Mouse (Mus musculus) heart, embryonic 14.5 days (tissue): Measurements from ENCODE around the gene Myl6. TPM values are rescaled to one million over a fixed set of nuclear protein-coding genes. Genes with fewer than 3 reads are reported as not detected.
"Not testable (repeated sequence)": the region's sequence is repeated elsewhere in the genome, so short reads cannot be mapped to it uniquely, and the experiment has no call there.

Experiments used
- ATAC-seq: fragments of 200-750 bp; cut with Nextera tagmentation; 2 replicates; pipeline ENCODE4 v1.8.0; 2017; ENCODE audit warnings: low read depth, moderate TSS enrichment; ENCODE audit not compliant: insufficient number of reproducible peaks, insufficient read depth, low FRiP score
- H3K27ac ChIP-seq, 2 experiments: fragments of 200-500 bp in 1 of 2; fragments of 300-500 bp in 1 of 2; sonication (generic) in 1 of 2; replicated peaks in 1 of 2; 2 replicates each; pipeline ENCODE4 v1.5.1; 2012 to 2014; ENCODE audit warnings: low read depth in 2 of 2, low read length in 2 of 2, control low read depth in 1 of 2, mild to moderate bottlenecking in 1 of 2, mixed read lengths in 1 of 2; ENCODE audit not compliant: control insufficient read depth in 1 of 2, insufficient read depth in 1 of 2
- H3K27me3 ChIP-seq: fragments of 300-500 bp; sonication (generic); 2 replicates; pipeline ENCODE4 v1.6.1; 2014; ENCODE audit warnings: mild to moderate bottlenecking, low read length, control low read depth; ENCODE audit not compliant: control insufficient read depth, insufficient read depth
- H3K36me3 ChIP-seq: fragments of 300-500 bp; sonication (generic); 2 replicates; pipeline ENCODE4 v1.6.1; 2014; ENCODE audit warnings: mild to moderate bottlenecking, control low read depth, low read length, mixed read lengths; ENCODE audit not compliant: control insufficient read depth, insufficient read depth
- H3K4me1 ChIP-seq, 2 experiments: fragments of 200-500 bp in 1 of 2; fragments of 300-500 bp in 1 of 2; sonication (generic) in 1 of 2; 2 replicates each; pipeline ENCODE4 v1.6.1; 2012 to 2014; ENCODE audit warnings: low read length in 2 of 2, control low read depth in 1 of 2, mixed read lengths in 1 of 2; ENCODE audit not compliant: control insufficient read depth in 2 of 2, insufficient read depth in 2 of 2
- H3K4me2 ChIP-seq: fragments of 300-500 bp; sonication (generic); 2 replicates; pipeline ENCODE4 v1.6.1; 2014; ENCODE audit warnings: mild to moderate bottlenecking, low read length
- H3K4me3 ChIP-seq, 2 experiments: fragments of 200-500 bp in 1 of 2; fragments of 300-500 bp in 1 of 2; sonication (generic) in 1 of 2; 2 replicates each; pipeline ENCODE4 v1.5.1; 2012 to 2014; ENCODE audit warnings: low read length in 2 of 2, mild to moderate bottlenecking in 2 of 2, control low read depth in 1 of 2, low read depth in 1 of 2, moderate library complexity in 1 of 2; ENCODE audit not compliant: control insufficient read depth in 1 of 2, insufficient read depth in 1 of 2
- H3K9ac ChIP-seq: fragments of 300-500 bp; sonication (generic); 2 replicates; pipeline ENCODE4 v1.6.1; 2014; ENCODE audit warnings: mild to moderate bottlenecking, low read length
- H3K9me3 ChIP-seq: fragments of 300-500 bp; sonication (generic); 2 replicates; pipeline ENCODE4 v1.6.1; 2016; ENCODE audit warnings: low read length, control low read depth; ENCODE audit not compliant: control insufficient read depth
- WGBS: fragments of 180-500 bp; shearing (Covaris S2); extraction: QIAGEN DNeasy Blood & Tissue Kit; methylation state at CpG from one replicate; pipeline ENCODE4 v1.1.7; 2014; 5-methylcytosine and 5-hydroxymethylcytosine counted together
- polyA plus RNA-seq: library from polyadenylated mRNA; unstranded; fragments of >200 nt; fragmentation: Nextera tagmentation; extraction: Ambion mirVana; gene quantifications from 2 replicates; pipeline ENCODE4 v1.2.1, GENCODE M21; 2014

The Myl6 gene
- polyA plus RNA-seq, 1 experiment from 2014 or later: 1,246 TPM

- Histone ChIP-seq H3K36me3 (peaks cover 39% of the 10 kb centered on the region), H3K4me2 (peak overlapping the region; percentile 83), H3K9ac (peak overlapping the region; percentile 97), H3K27ac (peak overlapping the region; percentile 98), H3K4me3 (peak overlapping the region; percentile 84 to 97), H3K9me3 (no peaks in the 10 kb centered on the region), H3K27me3 (no peaks in the 10 kb centered on the region), H3K4me1 (peaks cover 38 to 65% of the 10 kb centered on the region in 2 experiments)
- under 1% methylated on average over 12 of the region's 12 CpGs for WGBS
- ATAC-seq: peak; percentile 0; the same call in 1 of the 2 replicates
Observed at GRCm38 (mm10) chr10:128493319-128493694, 638 bp downstream of the Myl6 start.

- Histone ChIP-seq H3K4me1 (peaks cover 37 to 59% of the 10 kb centered on the region in 2 experiments), H3K27me3 (no peaks in the 10 kb centered on the region), H3K4me3 (peak overlapping the region; percentile 84 to 97), H3K27ac (peak overlapping the region; percentile 98), H3K4me2 (peak overlapping the region; percentile 83), H3K36me3 (peaks cover 45% of the 10 kb centered on the region), H3K9ac (peak overlapping the region; percentile 97), H3K9me3 (no peaks in the 10 kb centered on the region)
- peak; percentile 60 for ATAC-seq
- WGBS: 16% methylated on average over 12 of the region's 12 CpGs
Observed at GRCm38 (mm10) chr10:128492633-128493311, 1.2 kb downstream of the Myl6 start.

GRCm38 (mm10) chr10:128492051-128492450 is 1.9 kb downstream of the Myl6 start:
- H3K36me3 ChIP-seq: peaks cover 52% of the 10 kb centered on the region
- peak overlapping the region; percentile 83 for H3K4me2 ChIP-seq
- H3K4me3 ChIP-seq: peak overlapping the region; percentile 84 to 97
- ATAC-seq, H3K27me3 ChIP-seq, H3K9me3 ChIP-seq: not testable (repeated sequence)
- WGBS: 22% methylated on average over 6 of the region's 8 CpGs
- peaks cover 37 to 52% of the 10 kb centered on the region in 2 experiments for H3K4me1 ChIP-seq
- peak overlapping the region; percentile 97 for H3K9ac ChIP-seq
- peak overlapping the region; percentile 98 for H3K27ac ChIP-seq

GRCm38 (mm10) chr10:128491495-128491894 is 2.5 kb downstream of the Myl6 start:
- H3K36me3 ChIP-seq: peaks cover 57% of the 10 kb centered on the region
- H3K4me1 ChIP-seq: peaks cover 33 to 46% of the 10 kb centered on the region in 2 experiments
- no peaks in the 10 kb centered on the region for H3K9me3 ChIP-seq
- peak overlapping the region; percentile 84 to 97 for H3K4me3 ChIP-seq
- H3K9ac ChIP-seq: peak overlapping the region; percentile 97
- H3K27me3 ChIP-seq: no peaks in the 10 kb centered on the region
- H3K4me2 ChIP-seq: peak overlapping the region; percentile 83
- 10% methylated on average over 6 of the region's 6 CpGs for WGBS
- no peak for ATAC-seq
- peak overlapping the region; percentile 80 to 83 for H3K27ac ChIP-seq

- peak overlapping the region; percentile 80 to 83 for H3K27ac ChIP-seq
- ATAC-seq: no peak
- peak overlapping the region; percentile 83 for H3K4me2 ChIP-seq
- H3K36me3 ChIP-seq: peaks cover 63% of the 10 kb centered on the region
- peak overlapping the region in 1 of 2 experiments; percentile 84; a peak in 2 of 4 replicates for H3K4me3 ChIP-seq
- peaks cover 29 to 41% of the 10 kb centered on the region in 2 experiments for H3K4me1 ChIP-seq
- H3K9ac ChIP-seq: peak overlapping the region; percentile 97
- no peaks in the 10 kb centered on the region for H3K27me3 ChIP-seq
- 28% methylated on average over 5 of the region's 5 CpGs for WGBS
- no peaks in the 10 kb centered on the region for H3K9me3 ChIP-seq
Observed at GRCm38 (mm10) chr10:128490912-128491311, 3.0 kb downstream of the Myl6 start.

GRCm38 (mm10) chr10:128490232-128490631 is 3.7 kb downstream of the Myl6 start:
- Histone ChIP-seq H3K4me2 (peak overlapping the region; percentile 83; the same call in 1 of the 2 replicates), H3K4me1 (peaks cover 26 to 34% of the 10 kb centered on the region in 2 experiments), H3K27me3 (no peaks in the 10 kb centered on the region), H3K9me3 (no peaks in the 10 kb centered on the region), H3K27ac (peak overlapping the region; percentile 80 to 83), H3K9ac (peak overlapping the region; percentile 62), H3K36me3 (peaks cover 70% of the 10 kb centered on the region), H3K4me3 (no peak overlapping the region)
- ATAC-seq: no peak
- WGBS: 6% methylated on average over 5 of the region's 5 CpGs

GRCm38 (mm10) chr10:128489785-128490184 is 4.2 kb downstream of the Myl6 start:
- H3K4me2 ChIP-seq: peak overlapping the region; percentile 83
- peak overlapping the region; percentile 62 for H3K9ac ChIP-seq
- no peaks in the 10 kb centered on the region for H3K9me3 ChIP-seq
- no peak for ATAC-seq
- no peak overlapping the region for H3K4me3 ChIP-seq
- 26% methylated on average over 4 of the region's 4 CpGs for WGBS
- H3K27ac ChIP-seq: peak overlapping the region; percentile 80 to 83
- peaks cover 22 to 29% of the 10 kb centered on the region in 2 experiments for H3K4me1 ChIP-seq
- peaks cover 75% of the 10 kb centered on the region for H3K36me3 ChIP-seq
- H3K27me3 ChIP-seq: no peaks in the 10 kb centered on the region
